Mouse (Mus musculus) granulocyte monocyte progenitor cell, adult 5-6 weeks (primary cell): ENCODE data around the gene Gstm1. TPM values are rescaled to one million over a fixed set of nuclear protein-coding genes. Genes with fewer than 3 reads are reported as not detected.
A peak's percentile ranks its signal among the peaks of the same experiment; 100 is the strongest.
"Not testable (repeated sequence)": the region's sequence is repeated elsewhere in the genome, so short reads cannot be mapped to it uniquely, and the experiment has no call there.

Source experiments
- ATAC-seq: replicated peaks from 2 replicates; pipeline ENCODE4 v1.8.0; 2016; ENCODE audit warnings: mild to moderate bottlenecking, moderate TSS enrichment, inconsistent platforms; ENCODE audit not compliant: poor library complexity, severe bottlenecking
- total RNA-seq, 2 experiments: library from RNA; stranded (forward) in 1 of 2; stranded (reverse) in 1 of 2; fragments of 200-712, 200-1000 nt in 1 of 2; fragments of >200 nt in 1 of 2; fragmentation: Nextera tagmentation in 1 of 2; gene quantifications; 2 replicates each; pipeline ENCODE4 v1.2.3; 2014 to 2017

Gene Gstm1
- total RNA-seq, 2 experiments from 2014 or later = 672 to 1,261 TPM

DNA sequence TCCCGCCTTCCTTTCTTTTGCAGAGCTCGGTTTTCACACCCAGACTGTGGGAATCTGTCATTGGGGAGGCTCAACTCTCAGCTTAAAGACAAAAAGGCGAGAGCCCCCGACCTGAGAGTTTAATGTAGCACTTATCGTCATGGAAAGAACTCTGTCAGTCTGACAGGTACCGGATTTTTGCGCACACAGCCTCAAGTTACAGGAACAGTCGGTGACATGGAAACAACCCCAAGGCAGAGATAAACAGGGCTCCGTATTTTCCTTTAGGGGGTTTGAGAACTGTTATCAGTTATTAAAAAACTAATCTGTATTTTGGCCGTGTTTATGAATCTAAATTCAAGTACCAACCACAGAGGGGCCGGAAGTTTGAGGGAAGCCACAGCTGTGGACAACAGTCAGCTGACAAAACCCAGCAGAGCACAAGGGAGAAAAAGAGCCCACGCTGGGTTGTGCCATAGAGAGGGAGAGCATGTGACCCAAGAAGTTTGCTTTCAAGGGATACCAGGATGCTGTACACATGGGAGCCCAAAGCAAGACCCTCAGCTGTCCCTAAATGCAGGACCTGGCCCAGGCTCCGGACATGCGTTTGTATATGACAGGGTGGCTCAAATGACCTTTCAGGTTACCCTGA, 532 bp upstream of the Gstm1 start:
- ATAC-seq = peak; percentile 21

DNA sequence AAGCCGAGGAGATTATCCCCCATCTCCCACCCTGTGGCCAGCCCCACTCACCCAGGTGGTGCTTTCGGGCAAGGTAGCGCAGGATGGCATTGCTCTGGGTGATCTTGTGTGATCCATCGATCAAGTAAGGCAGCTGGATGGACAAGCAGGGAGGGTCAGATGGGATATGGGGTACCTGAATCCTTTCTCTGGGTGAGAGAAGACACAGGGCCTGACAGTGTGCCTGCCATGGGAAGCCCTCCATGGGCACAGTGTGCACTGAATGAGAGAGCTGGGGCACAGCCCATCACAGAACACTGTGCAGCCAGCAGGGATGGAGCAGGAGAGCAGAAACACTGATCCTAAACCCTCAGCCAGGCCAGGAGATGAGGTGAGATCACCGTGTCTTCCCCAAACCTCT, 1.3 kb downstream of the Gstm1 start:
- ATAC-seq = not testable (repeated sequence)

DNA sequence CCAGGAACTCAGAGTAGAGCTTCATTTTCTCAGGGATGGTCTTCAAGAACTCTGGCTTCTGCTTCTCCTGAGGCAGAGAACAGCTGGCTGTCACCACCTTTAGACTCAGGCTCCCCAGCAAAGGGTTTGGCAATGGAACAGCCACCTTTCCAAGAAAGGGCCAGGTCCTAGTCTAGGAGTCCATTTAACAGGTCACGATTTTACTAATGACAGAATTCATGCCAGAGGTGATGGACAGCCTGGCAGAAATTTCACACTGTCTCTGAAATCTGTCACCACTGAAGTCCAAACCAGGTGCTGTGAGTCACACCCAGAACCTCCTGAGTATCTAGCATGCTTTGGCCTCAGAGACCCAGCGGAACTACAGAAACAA, 2.8 kb downstream of the Gstm1 start:
- no peak for ATAC-seq

DNA sequence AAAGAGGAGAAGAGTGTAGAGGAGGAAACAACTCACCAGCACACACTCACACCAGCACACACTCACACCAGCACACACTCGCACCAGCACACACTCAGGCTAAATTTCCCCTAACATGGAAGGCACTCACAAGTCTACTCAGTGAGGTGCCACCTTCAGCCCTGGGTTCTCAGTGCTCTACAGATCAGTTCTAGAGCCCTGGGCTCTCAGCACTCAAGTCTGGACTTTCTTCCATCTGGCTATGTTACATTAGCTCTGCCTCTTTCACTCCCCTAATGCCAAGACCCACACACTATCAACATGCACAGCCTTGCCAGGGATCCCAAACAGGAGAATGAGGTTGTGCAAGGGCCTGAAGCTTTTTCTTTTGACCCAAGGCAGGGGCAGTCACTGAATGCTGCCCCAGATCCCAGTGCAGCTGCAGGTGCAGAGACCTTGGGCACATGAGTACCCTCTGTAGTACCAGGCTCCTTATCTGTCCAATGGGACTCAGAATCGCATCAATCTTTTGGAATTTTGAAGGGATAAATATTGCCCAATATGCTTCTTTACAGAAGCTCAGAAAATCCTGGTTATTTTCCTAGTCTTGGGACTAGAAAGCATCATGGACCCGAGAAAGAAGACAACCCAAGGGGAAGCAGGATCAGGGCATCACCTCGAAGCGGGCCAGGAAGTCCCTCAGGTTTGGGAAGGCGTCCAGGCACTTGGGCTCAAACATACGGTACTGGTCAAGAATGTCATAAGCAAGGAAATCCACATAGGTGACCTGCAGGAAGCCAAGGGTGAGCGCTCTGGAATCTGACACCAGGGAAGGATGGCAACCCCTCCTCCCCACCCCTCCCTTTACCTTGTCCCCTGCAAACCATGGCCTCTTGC, 3.4 kb downstream of the Gstm1 start:
- ATAC-seq = no peak

DNA sequence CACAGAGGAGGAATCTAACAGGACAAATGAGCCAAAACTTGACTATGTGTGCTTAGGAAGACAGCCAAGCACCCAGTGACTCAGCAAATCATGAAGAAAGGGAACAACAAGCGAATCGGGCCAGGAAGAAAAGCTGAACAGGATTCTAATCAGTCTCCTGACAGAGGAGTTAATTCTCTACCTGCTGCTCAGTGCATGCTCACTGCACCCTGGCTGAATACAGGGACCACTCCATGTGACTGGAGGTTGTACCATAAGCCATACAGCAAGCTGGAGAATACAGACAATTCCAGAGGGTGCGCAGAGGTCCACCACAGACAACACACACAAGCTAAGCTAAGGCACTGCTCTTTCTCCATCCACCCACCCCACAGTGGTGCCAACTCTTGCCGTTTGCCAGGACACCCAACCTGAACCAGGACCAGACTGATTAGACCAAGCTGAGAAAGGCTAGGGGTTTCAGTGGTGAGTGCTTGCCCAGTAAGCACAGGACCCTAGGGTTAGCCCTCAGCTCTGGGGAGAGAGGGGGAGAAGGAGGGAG, 4.4 kb downstream of the Gstm1 start:
- no peak for ATAC-seq

DNA sequence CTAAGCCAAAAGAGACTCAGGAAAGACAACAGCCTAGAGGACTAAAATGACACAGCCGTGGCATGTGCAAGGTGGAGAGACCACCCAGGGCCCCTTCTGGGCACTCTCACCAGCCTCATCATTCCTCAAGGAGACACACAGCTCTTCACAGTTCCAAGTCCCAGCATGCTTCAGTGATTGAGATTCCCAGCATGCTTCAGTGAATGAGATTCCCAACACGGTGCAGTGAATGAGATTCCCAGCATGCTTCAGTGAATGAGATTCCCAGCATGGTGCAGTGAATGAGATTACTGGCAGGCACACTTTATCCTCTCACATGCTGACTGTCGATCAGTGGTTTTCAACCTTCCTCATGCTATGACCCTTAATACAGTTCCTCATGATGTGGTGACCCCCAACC, 6.2 kb downstream of the Gstm1 start:
- no peak for ATAC-seq

DNA sequence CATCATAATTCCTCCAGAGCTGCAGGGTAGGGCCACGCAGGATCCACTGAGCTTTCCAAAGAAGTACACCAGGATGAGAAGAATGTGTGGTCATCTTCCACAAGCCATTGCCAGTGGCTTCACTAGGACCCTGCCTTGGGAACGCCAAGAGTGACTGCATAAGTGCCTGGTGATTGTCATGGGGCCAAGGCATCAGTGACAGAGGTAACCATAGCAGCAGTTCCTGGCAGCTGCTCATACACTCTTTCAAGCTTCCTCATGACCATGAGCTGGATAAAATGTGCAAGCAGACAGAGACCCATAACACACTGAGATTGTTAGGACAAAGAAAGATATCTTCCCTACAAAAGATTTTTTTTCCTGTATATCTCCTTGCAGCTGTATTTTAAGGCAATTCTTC, 7.5 kb downstream of the Gstm1 start:
- no peak for ATAC-seq

DNA sequence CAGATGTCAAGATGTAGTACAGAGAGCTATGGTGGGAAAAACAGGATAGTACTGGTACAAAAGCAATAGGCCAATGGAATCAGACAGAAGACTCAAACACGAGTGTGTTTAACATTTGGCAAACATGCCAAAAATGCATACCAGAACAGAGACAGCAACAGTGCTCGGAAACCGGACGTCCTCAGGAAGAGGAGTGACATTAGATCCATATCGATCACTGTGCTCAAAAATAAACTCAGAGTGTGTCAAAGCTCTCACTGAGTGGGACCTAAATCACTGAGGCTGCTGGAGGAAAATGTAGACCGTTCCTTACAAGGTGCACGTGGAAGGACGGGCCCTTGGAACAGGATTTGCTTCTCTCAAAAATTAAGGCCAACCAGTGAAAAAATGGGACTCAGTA, 15.8 kb downstream of the Gstm1 start:
- no peak for ATAC-seq

DNA sequence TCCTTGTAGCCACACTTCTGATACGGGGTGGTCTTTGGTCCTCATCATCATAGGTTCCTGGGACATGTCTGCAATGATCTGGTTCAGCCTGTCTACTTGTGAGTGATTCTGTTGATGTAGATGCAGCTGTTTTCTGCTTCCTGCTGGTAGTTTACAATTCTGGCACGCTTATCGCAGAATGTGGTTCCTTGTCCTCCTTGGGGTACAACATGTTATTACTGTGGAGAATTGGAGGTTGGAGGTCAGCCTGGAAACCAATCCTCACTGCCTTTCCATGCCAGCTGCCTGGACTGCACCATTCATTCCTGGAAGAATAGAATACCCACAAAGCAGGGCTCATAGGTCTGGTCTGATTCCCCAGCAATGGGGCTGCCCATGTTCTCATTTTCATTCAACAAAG, 18.3 kb downstream of the Gstm1 start:
- ATAC-seq = no peak

DNA sequence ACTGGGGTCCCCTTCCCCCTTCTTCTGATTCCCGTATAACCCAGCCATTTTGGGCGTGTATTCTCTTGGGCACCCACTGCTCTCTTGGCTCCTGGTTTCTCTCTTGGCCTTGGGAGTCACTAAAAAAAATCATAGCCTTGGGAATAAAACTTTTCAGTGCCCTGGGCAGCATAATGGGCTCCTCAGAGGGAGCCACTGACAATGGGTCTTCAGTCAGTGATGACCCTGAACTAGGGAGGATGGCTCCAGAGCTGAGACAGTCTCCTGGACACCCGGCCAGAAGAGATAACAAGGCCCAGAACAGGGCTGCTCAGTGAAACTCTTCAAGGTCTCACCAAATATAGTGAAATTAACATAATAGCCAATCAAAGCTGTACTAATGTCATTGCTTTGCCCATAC, 19.2 kb downstream of the Gstm1 start:
- ATAC-seq = no peak

DNA sequence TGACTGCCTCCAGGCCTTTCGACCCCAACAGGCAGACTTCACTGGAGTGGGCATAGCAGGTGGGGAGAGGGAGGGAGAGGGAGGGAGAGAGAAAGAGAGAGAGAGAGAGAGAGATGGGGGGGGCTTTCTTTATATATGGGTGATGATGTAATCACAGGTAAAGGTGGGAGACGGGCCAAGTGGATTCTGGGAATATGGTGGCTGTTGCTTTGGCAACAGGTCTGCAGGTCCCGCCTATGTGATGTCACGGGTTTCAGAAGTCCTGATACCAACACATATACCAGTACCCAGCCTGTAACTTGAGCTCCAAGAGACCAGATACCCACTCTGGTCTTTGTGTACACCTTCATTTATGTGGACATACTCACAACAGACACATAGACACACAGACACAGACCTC, 21.2 kb downstream of the Gstm1 start:
- no peak for ATAC-seq

DNA sequence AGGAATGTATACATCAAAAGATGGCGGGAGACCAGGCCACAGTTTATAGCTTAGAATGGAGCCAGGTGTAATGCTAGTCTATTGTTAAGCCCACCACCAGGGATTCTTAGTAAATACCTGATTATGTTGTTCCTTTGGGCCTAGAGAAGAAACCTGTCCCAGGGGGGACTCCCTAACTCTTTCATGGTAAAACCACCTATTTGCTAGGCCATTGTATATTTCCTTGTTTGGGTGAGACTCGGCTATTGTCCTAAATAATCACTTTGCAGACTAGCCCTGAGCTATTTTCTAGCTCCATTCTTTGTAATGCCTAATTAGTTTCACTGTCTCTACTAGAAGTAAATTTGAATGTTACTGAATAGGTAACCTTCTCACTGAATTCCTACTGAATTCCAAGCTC, 21.8 kb downstream of the Gstm1 start:
- ATAC-seq = not testable (repeated sequence)

DNA sequence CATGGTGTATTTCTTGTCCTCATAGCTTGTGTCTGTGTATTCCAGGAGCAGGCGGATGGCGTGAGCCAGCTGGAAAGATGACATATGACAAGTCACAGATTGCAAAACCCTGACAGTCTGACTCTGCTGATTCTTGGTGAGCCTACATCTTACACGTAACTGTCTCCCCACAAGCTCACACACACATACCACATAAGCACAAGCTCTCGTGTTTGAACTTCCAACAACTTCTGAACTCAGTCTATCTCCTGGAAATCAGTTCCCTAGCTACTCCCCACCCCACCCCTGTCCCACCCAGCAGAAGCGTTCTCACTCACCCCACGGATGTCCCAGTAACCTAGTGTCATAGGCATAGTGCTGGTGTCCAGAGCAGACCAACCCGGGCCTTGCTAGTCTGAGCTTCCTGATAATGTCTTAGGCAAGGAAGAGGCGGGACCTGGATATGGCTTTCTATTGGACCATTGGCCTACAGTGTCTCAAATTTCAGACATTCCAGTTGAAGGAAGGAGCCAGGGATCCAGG, 31.7 kb downstream of the Gstm1 start, which contains the start of gene Gstm2:
Gene Gstm2 (minus strand): TSS at position 413 of the 522 bp plus-strand sequence.
- ATAC-seq = no peak

DNA sequence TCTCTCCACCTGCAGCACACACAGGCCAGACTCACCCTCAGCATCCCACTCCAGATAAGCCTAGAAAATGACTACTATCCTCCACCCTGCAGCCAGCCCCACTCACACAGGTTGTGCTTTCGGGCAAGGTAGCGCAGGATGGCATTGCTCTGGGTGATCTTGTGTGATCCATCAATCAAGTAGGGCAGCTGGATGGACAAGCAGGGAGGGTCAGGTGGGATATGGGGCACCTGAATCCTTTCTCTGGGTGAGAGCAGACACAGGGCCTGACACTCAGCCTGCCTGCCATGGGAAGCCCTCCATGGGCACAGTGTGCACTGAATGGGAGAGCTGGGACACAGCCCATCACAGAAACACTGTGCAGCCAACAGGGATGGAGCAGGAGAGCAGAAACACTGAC, 32.6 kb downstream of the Gstm1 start:
- ATAC-seq = not testable (repeated sequence)

DNA sequence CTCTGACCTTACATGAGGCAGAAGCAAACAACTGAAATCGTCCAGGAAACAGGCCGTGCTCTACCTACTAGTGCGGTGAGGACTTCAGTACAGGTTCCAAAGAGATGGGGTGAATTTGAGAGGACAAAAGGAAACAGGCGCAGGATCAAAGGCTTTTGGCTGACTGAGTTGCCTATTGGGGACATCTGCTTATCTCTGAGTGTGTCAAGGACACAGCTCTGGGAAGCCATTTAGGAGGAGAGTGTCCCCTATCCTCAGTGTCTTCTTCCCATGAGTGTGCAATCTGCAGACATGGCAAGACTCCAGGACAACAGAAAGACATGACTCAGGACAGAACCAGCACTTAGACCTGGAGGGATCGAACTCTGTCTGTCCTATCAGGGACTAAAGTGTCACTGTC, 33.3 kb downstream of the Gstm1 start:
- no peak for ATAC-seq

DNA sequence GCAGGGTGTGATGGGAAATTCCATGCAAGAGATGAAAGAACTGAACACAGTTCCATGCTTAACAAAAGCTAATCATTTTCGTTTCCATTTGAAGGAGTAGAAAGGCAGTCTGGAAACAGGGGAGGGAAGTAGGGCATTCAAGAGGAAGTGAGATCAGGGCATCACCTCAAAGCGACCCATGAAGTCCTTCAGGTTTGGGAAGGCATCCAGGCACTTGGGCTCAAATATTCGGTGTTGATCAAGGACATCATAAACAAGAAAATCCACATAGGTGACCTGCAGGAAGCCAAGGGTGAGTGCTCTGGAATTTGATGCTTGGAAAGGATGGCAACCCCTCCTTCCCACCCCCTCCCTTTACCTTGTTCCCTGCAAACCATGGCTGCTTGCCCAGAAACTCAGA, 34.0 kb downstream of the Gstm1 start:
- peak; percentile 56 for ATAC-seq

DNA sequence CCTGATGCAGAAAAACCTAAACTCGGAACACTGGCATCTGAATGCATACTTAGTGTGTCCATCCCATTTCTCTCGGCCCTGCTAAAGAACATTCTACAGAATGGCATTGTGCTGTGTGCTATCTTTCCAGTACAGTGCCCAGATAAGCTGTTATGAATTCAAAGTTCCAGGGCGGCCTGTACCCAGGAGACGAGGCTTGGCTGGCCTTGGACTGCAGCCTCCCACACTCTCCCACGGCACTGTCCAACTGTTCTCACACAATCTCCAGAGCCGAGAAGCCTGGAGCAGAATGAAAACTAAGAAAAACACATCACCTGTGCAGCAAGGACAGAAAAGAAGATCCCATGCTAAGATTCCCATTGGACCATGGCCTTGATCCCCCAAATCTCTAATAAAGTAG, 35.0 kb downstream of the Gstm1 start:
- ATAC-seq = no peak

DNA sequence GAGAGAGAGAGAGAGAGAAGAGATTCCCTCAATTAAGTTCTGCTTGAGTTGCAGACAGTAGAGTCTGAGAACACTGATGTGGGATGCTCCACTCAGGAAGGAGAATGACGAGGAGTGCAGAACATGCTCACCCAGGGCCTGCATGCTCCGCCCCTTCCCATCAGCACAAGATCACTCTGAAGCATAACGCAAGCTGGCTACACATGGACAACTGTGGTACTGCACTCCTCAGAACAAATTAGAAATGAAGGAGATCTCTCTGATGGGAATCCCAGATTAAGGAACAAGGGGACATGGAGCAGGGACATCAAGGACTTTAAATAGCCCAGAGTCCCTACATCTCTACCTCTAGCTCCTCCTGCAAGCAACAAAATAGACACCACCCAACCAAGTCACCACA, 36.5 kb downstream of the Gstm1 start:
- no peak for ATAC-seq

DNA sequence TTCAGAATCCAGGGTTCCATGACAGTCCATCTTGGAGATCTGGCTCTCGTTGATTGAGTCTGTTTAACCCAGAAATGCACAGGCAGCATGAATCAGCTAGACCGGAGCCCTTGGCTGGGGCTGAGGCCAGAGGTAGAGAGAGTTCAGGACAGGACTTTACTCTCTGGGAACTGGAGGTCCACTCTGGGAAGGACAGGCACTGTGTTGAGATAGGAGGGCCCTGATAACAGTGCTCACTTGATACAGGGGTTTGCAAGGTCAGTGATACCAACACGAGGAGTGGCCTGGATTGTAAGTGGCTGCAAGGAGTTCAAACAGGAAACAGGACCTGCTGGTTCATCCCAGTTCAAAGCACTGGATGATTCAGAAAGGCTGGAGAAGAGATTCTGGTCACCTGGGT, 40.1 kb downstream of the Gstm1 start:
- no peak for ATAC-seq

DNA sequence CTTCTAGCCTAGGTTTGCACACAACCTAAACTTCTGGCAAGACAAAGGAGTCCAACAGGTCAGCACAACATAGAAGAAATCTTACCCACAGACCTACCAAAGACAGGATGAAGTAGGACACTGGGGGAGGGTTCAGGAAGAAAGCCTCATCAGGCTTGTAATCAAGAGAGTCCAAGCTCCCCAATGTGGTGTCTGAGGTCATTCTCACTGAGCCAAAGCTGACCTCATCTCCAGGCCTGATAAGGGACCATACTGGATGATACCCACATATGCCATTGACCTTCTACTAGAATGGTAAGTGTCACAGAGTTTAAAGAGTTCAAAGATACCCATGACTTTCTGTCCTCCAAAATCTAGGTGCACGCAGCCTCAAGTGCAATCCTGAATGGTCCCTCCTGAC, 43.5 kb downstream of the Gstm1 start:
- ATAC-seq = no peak

DNA sequence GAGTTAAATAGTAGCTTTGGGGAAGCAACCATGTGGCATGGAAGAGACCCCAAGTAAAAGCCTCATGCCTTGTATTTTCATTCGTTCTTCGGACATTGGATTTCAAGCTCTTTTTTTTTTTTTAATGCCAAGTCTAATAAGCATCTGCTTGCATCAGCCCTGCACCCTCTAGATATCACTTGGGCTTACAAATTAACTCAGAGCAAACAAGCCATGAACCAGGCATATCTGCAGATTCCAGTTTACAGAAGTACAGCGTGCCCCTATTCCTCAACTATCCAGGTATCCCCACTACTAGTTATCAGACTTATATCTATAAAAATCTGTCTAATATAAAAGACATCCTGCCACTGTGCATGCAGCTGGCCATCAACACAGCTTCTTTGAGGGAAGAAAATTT, 45.7 kb downstream of the Gstm1 start:
- ATAC-seq = no peak
